Mouse (Mus musculus) kidney, postnatal 0 days (tissue): ENCODE results near the gene Cyp2t4. TPM values are rescaled to one million over a fixed set of nuclear protein-coding genes. Genes with fewer than 3 reads are reported as not detected.

Experiments
- ATAC-seq: fragments of 200-750 bp; cut with Nextera tagmentation; replicated peaks from 2 replicates; pipeline ENCODE4 v1.8.0; 2017; ENCODE audit warnings: low read depth, moderate number of reproducible peaks, moderate TSS enrichment, moderate library complexity; ENCODE audit not compliant: low FRiP score
- DNase-seq: peaks from one replicate; pipeline ENCODE4 v3.0.0-alpha.2; 2016; ENCODE audit warnings: low spot score
- H3K27ac ChIP-seq: fragments of 300-500 bp; sonication (generic); 2 replicates; pipeline ENCODE4 v1.5.1; 2014; ENCODE audit warnings: mild to moderate bottlenecking
- H3K27me3 ChIP-seq: fragments of 300-500 bp; sonication (generic); 2 replicates; pipeline ENCODE4 v1.6.1; 2014; ENCODE audit warnings: low read length, mixed read lengths; ENCODE audit not compliant: insufficient read depth
- H3K36me3 ChIP-seq: fragments of 300-500 bp; sonication (generic); 2 replicates; pipeline ENCODE4 v1.6.1; 2014; ENCODE audit warnings: low read length, mixed read lengths; ENCODE audit not compliant: insufficient read depth
- H3K4me1 ChIP-seq: fragments of 300-500 bp; sonication (generic); replicated peaks from 2 replicates; pipeline ENCODE4 v1.6.1; 2014; ENCODE audit warnings: antibody characterized with exemption, low read length, mixed read lengths; ENCODE audit not compliant: insufficient read depth
- H3K4me2 ChIP-seq: fragments of 300-500 bp; sonication (generic); 2 replicates; pipeline ENCODE4 v1.6.1; 2014; ENCODE audit warnings: mild to moderate bottlenecking, low read length, moderate library complexity, mixed read lengths
- H3K4me3 ChIP-seq: fragments of 300-500 bp; sonication (generic); replicated peaks from 2 replicates; pipeline ENCODE4 v1.5.1; 2014; ENCODE audit warnings: low read depth, low read length
- H3K9ac ChIP-seq: fragments of 300-500 bp; sonication (generic); 2 replicates; pipeline ENCODE4 v1.6.1; 2014; ENCODE audit warnings: low read depth, low read length
- H3K9me3 ChIP-seq: fragments of 300-500 bp; sonication (generic); replicated peaks from 2 replicates; pipeline ENCODE4 v1.6.1; 2016; ENCODE audit warnings: low read length, inconsistent platforms, mixed read lengths
- CTCF ChIP-seq: IDR thresholded peaks from 2 replicates; pipeline ENCODE4 v1.5.1; 2016; ENCODE audit warnings: antibody characterized with exemption, low read depth, mild to moderate bottlenecking, moderate library complexity
- WGBS: fragments of 180-500 bp; shearing (Covaris S2); extraction: QIAGEN DNeasy Blood & Tissue Kit; methylation state at CpG from one replicate; pipeline ENCODE4 v1.1.7; 2014; 5-methylcytosine and 5-hydroxymethylcytosine counted together
- polyA plus RNA-seq: library from polyadenylated mRNA; unstranded; fragments of >200 nt; fragmentation: Nextera tagmentation; extraction: Ambion mirVana; gene quantifications from 2 replicates; pipeline ENCODE4 v1.2.1, GENCODE M21; 2015

Cyp2t4 gene
- polyA plus RNA-seq, 1 experiment from 2014 or later: not detected

GRCm38 (mm10) chr7:27168371-27168770 lies 14.9 kb downstream of the Cyp2t4 start:
- ATAC-seq (no peak), DNase-seq (no peak)
- H3K27me3 ChIP-seq: no peaks in the 10 kb centered on the region
- peaks cover 25% of the 10 kb centered on the region; the same call in 1 of the 2 replicates for H3K36me3 ChIP-seq
- H3K27ac ChIP-seq: peak overlapping the region; percentile 42; the same call in 1 of the 2 replicates
- no peak overlapping the region for H3K4me2 ChIP-seq
- H3K4me3 ChIP-seq: no peak overlapping the region
- no peak overlapping the region for H3K9ac ChIP-seq
- no peak for TF ChIP-seq CTCF
- 78% methylated on average over 5 of the region's 5 CpGs for WGBS
- H3K9me3 ChIP-seq: no peaks in the 10 kb centered on the region
- peaks cover 24% of the 10 kb centered on the region; the same call in 1 of the 2 replicates for H3K4me1 ChIP-seq

DNA sequence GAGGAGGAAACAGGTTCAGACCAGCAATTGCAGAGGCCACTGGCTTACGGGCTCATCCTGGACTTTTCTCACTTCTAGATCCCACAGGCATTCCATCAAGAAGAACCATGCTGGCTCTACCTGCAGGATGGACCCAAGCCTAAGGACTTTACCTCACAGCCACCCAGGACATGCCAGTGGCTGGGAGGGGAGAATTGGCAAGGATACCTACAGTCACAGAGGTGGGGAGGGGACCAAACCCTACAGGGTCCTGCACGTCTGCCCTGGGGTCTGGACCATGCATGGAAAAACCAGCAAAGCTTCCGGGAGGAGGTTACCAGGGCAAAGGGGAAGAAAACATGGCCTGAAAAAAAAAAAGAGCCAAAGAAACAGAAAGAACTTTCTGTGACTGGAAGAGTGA lies 17.5 kb downstream of the Cyp2t4 start:
- ATAC-seq: no peak
- DNase-seq: no peak
- H3K27me3 ChIP-seq: no peaks in the 10 kb centered on the region
- TF ChIP-seq CTCF: no peak
- H3K36me3 ChIP-seq: peaks cover 22% of the 10 kb centered on the region; the same call in 1 of the 2 replicates
- no peak overlapping the region for H3K4me3 ChIP-seq
- H3K9ac ChIP-seq: no peak overlapping the region
- no peaks in the 10 kb centered on the region for H3K9me3 ChIP-seq
- WGBS: 92% methylated on average over 3 of the region's 3 CpGs
- H3K27ac ChIP-seq: no peak overlapping the region
- H3K4me1 ChIP-seq: 0 out of 2 replicates have a peak, but pooled peaks cover 4% of the 10 kb centered on the region
- H3K4me2 ChIP-seq: no peak overlapping the region

GRCm38 (mm10) chr7:27174496-27174895 lies 21.0 kb downstream of the Cyp2t4 start:
- no peak for ATAC-seq
- no peak overlapping the region for H3K27ac ChIP-seq
- WGBS: 85% methylated on average over 15 of the region's 15 CpGs
- H3K27me3 ChIP-seq: no peaks in the 10 kb centered on the region
- no peak overlapping the region for H3K9ac ChIP-seq
- DNase-seq: no peak
- no peak for TF ChIP-seq CTCF
- H3K4me2 ChIP-seq: no peak overlapping the region
- H3K4me1 ChIP-seq: 0 out of 2 replicates have a peak, but pooled peaks cover 4% of the 10 kb centered on the region
- no peaks in the 10 kb centered on the region for H3K9me3 ChIP-seq
- H3K36me3 ChIP-seq: peaks cover 22% of the 10 kb centered on the region; the same call in 1 of the 2 replicates
- H3K4me3 ChIP-seq: no peak overlapping the region

DNA sequence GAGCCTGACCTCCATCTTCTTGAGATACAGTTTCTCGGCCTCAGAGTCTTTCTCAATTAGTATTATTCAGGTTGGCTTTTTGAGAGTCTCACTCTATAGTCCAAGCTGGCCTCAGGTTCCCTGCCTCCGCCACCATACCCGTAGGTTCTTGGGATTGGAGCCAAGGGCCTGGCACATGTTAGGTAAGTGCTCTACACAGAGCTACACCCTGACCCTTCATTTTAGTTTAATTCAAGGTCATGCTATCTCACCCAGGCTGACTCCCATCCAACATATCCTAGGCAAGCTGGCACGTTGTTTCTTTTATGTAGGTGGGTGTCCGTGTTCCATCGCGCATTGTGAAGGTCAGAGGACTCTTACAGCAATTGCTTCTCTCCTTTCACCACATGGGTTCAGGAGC lies 21.4 kb downstream of the Cyp2t4 start:
- Histone ChIP-seq H3K9me3 (no peaks in the 10 kb centered on the region), H3K27me3 (no peaks in the 10 kb centered on the region), H3K4me3 (no peak overlapping the region), H3K4me1 (0 out of 2 replicates have a peak, but pooled peaks cover 4% of the 10 kb centered on the region), H3K36me3 (peaks cover 22% of the 10 kb centered on the region; the same call in 1 of the 2 replicates), H3K4me2 (no peak overlapping the region), H3K27ac (no peak overlapping the region), H3K9ac (no peak overlapping the region)
- 92% methylated on average over 7 of the region's 7 CpGs for WGBS
- no peak for TF ChIP-seq CTCF
- DNase-seq (no peak), ATAC-seq (no peak)

- H3K36me3 ChIP-seq: 0 out of 2 replicates have a peak, but pooled peaks cover 4% of the 10 kb centered on the region
- WGBS: 16% methylated on average over 4 of the region's 4 CpGs
- no peaks in the 10 kb centered on the region for H3K27me3 ChIP-seq
- H3K4me2 ChIP-seq: peak overlapping the region; percentile 48
- peak; percentile 8 for ATAC-seq
- H3K9ac ChIP-seq: peak overlapping the region; percentile 71
- DNase-seq: no peak
- TF ChIP-seq CTCF: no peak
- H3K27ac ChIP-seq: peak overlapping the region; percentile 95
- 0 out of 2 replicates have a peak, but pooled peaks cover 4% of the 10 kb centered on the region for H3K4me1 ChIP-seq
- H3K4me3 ChIP-seq: peak overlapping the region; percentile 78
- no peaks in the 10 kb centered on the region for H3K9me3 ChIP-seq
These were observed 24.4 kb downstream of the Cyp2t4 start for GRCm38 (mm10) chr7:27177942-27178323.

DNA sequence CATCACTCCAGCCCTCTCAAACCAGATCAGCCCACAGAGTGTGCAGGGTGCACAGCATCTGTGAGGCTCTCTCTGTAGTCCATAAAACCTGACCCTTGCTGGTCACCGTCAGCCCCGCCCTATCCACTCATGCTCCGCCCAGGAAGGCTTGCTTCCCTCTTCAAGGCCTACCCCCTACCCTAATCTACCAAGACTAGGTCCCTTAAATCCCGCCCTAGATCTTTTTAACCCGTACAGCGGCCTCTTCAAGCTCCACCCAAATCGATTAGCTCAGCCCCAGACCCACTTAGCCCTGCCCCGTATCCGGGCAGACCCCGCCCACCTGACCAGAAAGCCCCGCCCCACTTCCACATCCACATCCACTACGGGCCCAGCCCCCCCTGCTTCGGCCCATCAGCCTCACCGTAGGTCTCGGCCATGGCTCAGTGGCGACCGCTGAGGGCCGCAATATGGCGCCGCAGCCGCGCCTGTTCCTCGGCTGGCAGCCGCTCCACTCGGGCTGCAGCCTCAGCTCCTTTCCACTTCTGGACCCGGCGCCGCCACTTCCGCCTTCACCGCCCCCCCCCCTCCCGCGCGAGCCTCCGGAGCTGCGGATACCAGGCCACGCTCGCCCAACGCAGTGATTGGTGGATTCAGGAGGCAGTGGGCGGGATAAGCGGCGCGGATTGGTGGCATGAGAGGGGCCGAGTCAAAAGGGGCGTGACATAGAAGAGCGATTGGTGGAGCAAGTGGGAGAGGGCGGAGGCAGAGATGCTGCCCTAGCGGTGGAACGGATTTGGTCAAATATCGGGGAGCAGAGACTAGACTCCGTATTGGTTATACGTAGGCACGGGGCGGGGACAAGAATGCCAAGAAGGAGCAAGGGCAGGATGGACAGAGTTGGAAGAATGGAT lies 25.1 kb downstream of the Cyp2t4 start, which contains the start of gene Rab4b:
Rab4b (minus strand) TSS at position 573 of the 893 bp plus-strand sequence.
- TF ChIP-seq CTCF: peak; percentile 72
- peak; percentile 97 for ATAC-seq
- H3K27ac ChIP-seq: peak within 1 kb of the TSS; percentile 95
- 0 out of 2 replicates have a peak, but pooled peaks cover 4% of the 10 kb centered on the region for H3K4me1 ChIP-seq
- peak within 1 kb of the TSS; percentile 78 for H3K4me3 ChIP-seq
- no peaks in the 10 kb centered on the region for H3K9me3 ChIP-seq
- no peaks in the 10 kb centered on the region for H3K36me3 ChIP-seq
- WGBS: under 1% methylated on average over 53 of the region's 53 CpGs
- H3K27me3 ChIP-seq: no peaks in the 10 kb centered on the region
- peak within 1 kb of the TSS; percentile 71 for H3K9ac ChIP-seq
- H3K4me2 ChIP-seq: peak within 1 kb of the TSS; percentile 64
- DNase-seq: peak; percentile 100
